Mouse (Mus musculus): ENCODE measurements at regions not wholly inside any gene's neighbourhood (a gene's known extent, or its start where the extent isn't known, plus 50 kb on each side); places are given as distances from the start of the nearest gene placed in this dataset.

- DNase-seq (ENCODE audit: inconsistent ontology term), result no peak
These were observed 130.7 kb upstream of the Gprin3 start for GRCm38 (mm10) chr6:59556668-59557310.

GRCm38 (mm10) chr6:59537025-59537424, 110.9 kb upstream of the Gprin3 start:
- no peak for DNase-seq (ENCODE audit: inconsistent ontology term)

- no peak for DNase-seq (ENCODE audit: inconsistent ontology term)
These were observed 98.8 kb upstream of the Gprin3 start for GRCm38 (mm10) chr6:59524940-59525265.

- DNase-seq (ENCODE audit: inconsistent ontology term), result no peak
These were observed 98.2 kb upstream of the Gprin3 start for GRCm38 (mm10) chr6:59524095-59524939.

- no peak for DNase-seq (ENCODE audit: inconsistent ontology term)
These were observed 96.9 kb upstream of the Gprin3 start for GRCm38 (mm10) chr6:59522960-59523359.

- peak; percentile 7 for DNase-seq (ENCODE audit: inconsistent ontology term)
These were observed 74.7 kb upstream of the Gprin3 start for GRCm38 (mm10) chr6:59500818-59501217.

- DNase-seq (ENCODE audit: inconsistent ontology term), result no peak
These were observed 72.7 kb upstream of the Gprin3 start for GRCm38 (mm10) chr6:59498800-59499199.

GRCm38 (mm10) chr6:59498079-59498478, 72.0 kb upstream of the Gprin3 start:
- DNase-seq (ENCODE audit: inconsistent ontology term), result peak; percentile 19

- peak; percentile 50 for DNase-seq (ENCODE audit: inconsistent ontology term)
These were observed 63.0 kb upstream of the Gprin3 start for GRCm38 (mm10) chr6:59489001-59489575.

- no peak for DNase-seq (ENCODE audit: inconsistent ontology term)
These were observed 62.3 kb upstream of the Gprin3 start for GRCm38 (mm10) chr6:59488386-59488785.

- DNase-seq (ENCODE audit: inconsistent ontology term), result no peak
These were observed 57.9 kb upstream of the Gprin3 start for GRCm38 (mm10) chr6:59484004-59484403.

- peak; percentile 36 for DNase-seq (ENCODE audit: inconsistent ontology term)
These were observed 57.5 kb upstream of the Gprin3 start for GRCm38 (mm10) chr6:59483587-59483986.

Measured in Muller cell, postnatal 12 days (primary cell).